Mouse (Mus musculus): Measurements from ENCODE around the gene RPS10-NUDT3. TPM values are rescaled to one million over a fixed set of nuclear protein-coding genes. Genes with fewer than 3 reads are reported as not detected.

The RPS10-NUDT3 gene
- polyA plus RNA-seq, 1 experiment from 2014 or later, result not detected

GRCm38 (mm10) chr17:27600869-27601268 is 34.2 kb downstream of the RPS10-NUDT3 start:
- H3K36me3 ChIP-seq, result peaks cover 14% of the 10 kb centered on the region
- 72% methylated on average over 5 of the region's 5 CpGs for WGBS
- H3K27ac ChIP-seq, result no peak overlapping the region
- no peaks in the 10 kb centered on the region for H3K27me3 ChIP-seq
- H3K4me2 ChIP-seq (replicated peaks), result no peak overlapping the region
- H3K9me3 ChIP-seq, result no peaks in the 10 kb centered on the region
- ATAC-seq (ENCODE audit: low FRiP score, low read depth), result no peak
- H3K4me3 ChIP-seq, result no peak overlapping the region
- peaks cover 52% of the 10 kb centered on the region for H3K4me1 ChIP-seq
- no peak overlapping the region for H3K9ac ChIP-seq

- WGBS, result 88% methylated on average over 3 of the region's 3 CpGs
- H3K27me3 ChIP-seq, result no peaks in the 10 kb centered on the region
- H3K36me3 ChIP-seq, result peaks cover 20% of the 10 kb centered on the region
- no peak for ATAC-seq (ENCODE audit: low FRiP score, low read depth)
- H3K4me1 ChIP-seq, result peaks cover 51% of the 10 kb centered on the region
- H3K27ac ChIP-seq, result no peak overlapping the region
- H3K9me3 ChIP-seq, result no peaks in the 10 kb centered on the region
- H3K4me3 ChIP-seq, result no peak overlapping the region
- H3K9ac ChIP-seq, result no peak overlapping the region
- no peak overlapping the region for H3K4me2 ChIP-seq (replicated peaks)
These were observed 34.7 kb downstream of the RPS10-NUDT3 start for GRCm38 (mm10) chr17:27600286-27600685.

- ATAC-seq (ENCODE audit: low FRiP score, low read depth), result no peak
- H3K27ac ChIP-seq, result peak overlapping the region; percentile 10; the same call in 1 of the 2 replicates
These were observed 38.4 kb downstream of the RPS10-NUDT3 start for GRCm38 (mm10) chr17:27596376-27597190.

GRCm38 (mm10) chr17:27595659-27596375 is 39.2 kb downstream of the RPS10-NUDT3 start:
- Histone ChIP-seq H3K27me3 (no peaks in the 10 kb centered on the region), H3K9ac (no peak overlapping the region), H3K4me2 (replicated peaks) (no peak overlapping the region), H3K9me3 (no peaks in the 10 kb centered on the region), H3K27ac (0 out of 2 replicates have a peak overlapping the region, but pooled peaks have one; percentile 16), H3K36me3 (peaks cover 57% of the 10 kb centered on the region), H3K4me1 (peaks cover 13% of the 10 kb centered on the region; the same call in 1 of the 2 replicates), H3K4me3 (no peak overlapping the region)
- ATAC-seq (ENCODE audit: low FRiP score, low read depth), result no peak
- 89% methylated on average over 15 of the region's 15 CpGs for WGBS

More at GRCm38 (mm10) chr17:27596376-27597190, 38.4 kb downstream of the RPS10-NUDT3 start:
- Histone ChIP-seq H3K36me3 (peaks cover 50% of the 10 kb centered on the region), H3K9me3 (no peaks in the 10 kb centered on the region), H3K4me2 (replicated peaks) (no peak overlapping the region), H3K4me1 (peaks cover 20% of the 10 kb centered on the region), H3K4me3 (no peak overlapping the region), H3K27me3 (no peaks in the 10 kb centered on the region), H3K9ac (no peak overlapping the region; the same call in 1 of the 2 replicates)
- WGBS, result 63% methylated on average over 21 of the region's 21 CpGs

GRCm38 (mm10) chr17:27592565-27592910 is 42.5 kb downstream of the RPS10-NUDT3 start:
- no peak overlapping the region for H3K27ac ChIP-seq
- H3K9ac ChIP-seq, result no peak overlapping the region
- no peak for ATAC-seq (ENCODE audit: low FRiP score, low read depth)
- H3K4me2 ChIP-seq (replicated peaks), result no peak overlapping the region
- H3K9me3 ChIP-seq, result no peaks in the 10 kb centered on the region
- H3K4me1 ChIP-seq, result peaks cover 17% of the 10 kb centered on the region
- no peak overlapping the region for H3K4me3 ChIP-seq
- no peaks in the 10 kb centered on the region for H3K27me3 ChIP-seq
- H3K36me3 ChIP-seq, result peaks cover 84% of the 10 kb centered on the region
- WGBS, result 98% methylated on average over 7 of the region's 7 CpGs

- ATAC-seq (ENCODE audit: low FRiP score, low read depth), result no peak
- no peaks in the 10 kb centered on the region for H3K9me3 ChIP-seq
- peaks cover 20% of the 10 kb centered on the region for H3K4me1 ChIP-seq
- no peak overlapping the region for H3K27ac ChIP-seq
- no peak overlapping the region for H3K4me3 ChIP-seq
- no peaks in the 10 kb centered on the region for H3K27me3 ChIP-seq
- H3K36me3 ChIP-seq, result peaks cover 90% of the 10 kb centered on the region
- 88% methylated on average over 12 of the region's 12 CpGs for WGBS
- H3K9ac ChIP-seq, result no peak overlapping the region
- H3K4me2 ChIP-seq (replicated peaks), result no peak overlapping the region
These were observed 43.0 kb downstream of the RPS10-NUDT3 start for GRCm38 (mm10) chr17:27591826-27592564.

- 88% methylated on average over 8 of the region's 8 CpGs for WGBS
- no peak overlapping the region for H3K4me3 ChIP-seq
- no peaks in the 10 kb centered on the region for H3K27me3 ChIP-seq
- H3K9ac ChIP-seq, result no peak overlapping the region
- peaks cover 10% of the 10 kb centered on the region for H3K4me1 ChIP-seq
- H3K4me2 ChIP-seq (replicated peaks), result no peak overlapping the region
- H3K27ac ChIP-seq, result no peak overlapping the region
- no peaks in the 10 kb centered on the region for H3K9me3 ChIP-seq
- ATAC-seq (ENCODE audit: low FRiP score, low read depth), result no peak
- H3K36me3 ChIP-seq, result peaks cover 85% of the 10 kb centered on the region
These were observed 46.8 kb downstream of the RPS10-NUDT3 start for GRCm38 (mm10) chr17:27588231-27588630.

- peaks cover 10% of the 10 kb centered on the region for H3K4me1 ChIP-seq
- no peak overlapping the region for H3K9ac ChIP-seq
- H3K27me3 ChIP-seq, result no peaks in the 10 kb centered on the region
- no peak for ATAC-seq (ENCODE audit: low FRiP score, low read depth)
- peaks cover 84% of the 10 kb centered on the region for H3K36me3 ChIP-seq
- no peaks in the 10 kb centered on the region for H3K9me3 ChIP-seq
- H3K4me3 ChIP-seq, result no peak overlapping the region
- WGBS, result 73% methylated on average over 12 of the region's 12 CpGs
- H3K4me2 ChIP-seq (replicated peaks), result no peak overlapping the region
- H3K27ac ChIP-seq, result no peak overlapping the region
These were observed 47.8 kb downstream of the RPS10-NUDT3 start for GRCm38 (mm10) chr17:27587252-27587651.

GRCm38 (mm10) chr17:27586661-27587060 is 48.4 kb downstream of the RPS10-NUDT3 start:
- Histone ChIP-seq H3K4me2 (replicated peaks) (no peak overlapping the region), H3K27me3 (no peaks in the 10 kb centered on the region), H3K27ac (no peak overlapping the region), H3K4me3 (no peak overlapping the region), H3K9me3 (no peaks in the 10 kb centered on the region), H3K4me1 (peaks cover 10% of the 10 kb centered on the region), H3K9ac (no peak overlapping the region), H3K36me3 (peaks cover 85% of the 10 kb centered on the region)
- no peak for ATAC-seq (ENCODE audit: low FRiP score, low read depth)
- 59% methylated on average over 9 of the region's 9 CpGs for WGBS

- no peaks in the 10 kb centered on the region for H3K9me3 ChIP-seq
- WGBS, result 90% methylated on average over 13 of the region's 13 CpGs
- H3K4me3 ChIP-seq, result no peak overlapping the region
- H3K9ac ChIP-seq, result no peak overlapping the region
- no peak overlapping the region for H3K4me2 ChIP-seq (replicated peaks)
- peaks cover 10% of the 10 kb centered on the region for H3K4me1 ChIP-seq
- no peak overlapping the region for H3K27ac ChIP-seq
- peaks cover 92% of the 10 kb centered on the region for H3K36me3 ChIP-seq
- no peak for ATAC-seq (ENCODE audit: low FRiP score, low read depth)
- no peaks in the 10 kb centered on the region for H3K27me3 ChIP-seq
These were observed 51.7 kb downstream of the RPS10-NUDT3 start for GRCm38 (mm10) chr17:27583185-27583894.

- H3K4me3 ChIP-seq, result no peak overlapping the region
- no peak overlapping the region for H3K9ac ChIP-seq
- no peak overlapping the region for H3K27ac ChIP-seq
- WGBS, result 88% methylated on average over 20 of the region's 20 CpGs
- no peak for ATAC-seq (ENCODE audit: low FRiP score, low read depth)
- H3K36me3 ChIP-seq, result peaks cover 91% of the 10 kb centered on the region
- H3K27me3 ChIP-seq, result no peaks in the 10 kb centered on the region
- no peak overlapping the region for H3K4me2 ChIP-seq (replicated peaks)
- H3K4me1 ChIP-seq, result peaks cover 10% of the 10 kb centered on the region
- H3K9me3 ChIP-seq, result no peaks in the 10 kb centered on the region
These were observed 54.5 kb downstream of the RPS10-NUDT3 start for GRCm38 (mm10) chr17:27580392-27581068.

Data from limb, embryonic 13.5 days (tissue).